Mouse (Mus musculus): Measurements from ENCODE around the gene Git2.

Gene Git2

DNA sequence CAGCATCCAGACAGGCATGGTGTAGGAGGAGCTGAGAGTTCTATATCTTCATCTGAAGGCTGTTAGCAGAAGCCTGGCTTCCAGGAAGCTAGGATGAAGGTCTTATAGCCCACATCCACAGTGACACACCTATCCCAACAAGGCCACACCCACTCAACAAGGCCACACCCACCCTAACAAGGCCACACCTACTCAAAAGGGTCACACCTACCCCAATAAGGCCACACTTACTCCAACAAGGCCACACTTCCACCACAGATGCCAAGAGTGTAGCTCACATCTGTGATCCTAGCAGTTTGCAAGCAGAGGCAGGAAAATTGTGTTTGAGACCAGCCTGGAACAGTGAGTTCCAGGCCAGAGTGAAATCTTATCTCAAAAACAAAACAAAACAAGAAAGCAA lies 87.4 kb downstream of the Git2 start:
- DNase-seq (ENCODE audit: low read depth, low spot score) = no peak

DNA sequence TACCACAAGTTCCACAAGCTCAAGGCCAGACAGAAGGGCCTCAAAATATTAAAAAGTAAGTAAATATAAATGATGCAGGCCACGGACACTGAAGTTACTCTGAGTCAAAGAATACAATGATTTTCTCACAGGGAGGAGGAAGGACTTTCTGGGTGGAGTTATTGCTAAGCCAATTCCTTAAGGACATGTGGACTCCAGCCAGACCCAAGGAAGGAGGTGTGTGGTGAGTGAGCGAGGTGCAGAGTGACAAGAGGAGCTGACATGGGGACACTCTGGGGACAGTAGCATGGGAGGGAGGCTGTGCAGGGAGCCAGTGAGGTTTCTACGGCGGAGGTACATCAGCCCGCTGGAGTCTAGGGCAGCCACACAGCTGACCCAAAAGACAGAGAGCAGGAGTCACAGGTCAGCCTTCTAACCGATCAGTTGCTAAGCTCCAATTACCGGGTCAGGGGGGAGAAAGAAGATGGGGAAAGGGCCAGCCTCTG lies 88.5 kb downstream of the Git2 start:
- DNase-seq (ENCODE audit: low read depth, low spot score) = no peak

DNA sequence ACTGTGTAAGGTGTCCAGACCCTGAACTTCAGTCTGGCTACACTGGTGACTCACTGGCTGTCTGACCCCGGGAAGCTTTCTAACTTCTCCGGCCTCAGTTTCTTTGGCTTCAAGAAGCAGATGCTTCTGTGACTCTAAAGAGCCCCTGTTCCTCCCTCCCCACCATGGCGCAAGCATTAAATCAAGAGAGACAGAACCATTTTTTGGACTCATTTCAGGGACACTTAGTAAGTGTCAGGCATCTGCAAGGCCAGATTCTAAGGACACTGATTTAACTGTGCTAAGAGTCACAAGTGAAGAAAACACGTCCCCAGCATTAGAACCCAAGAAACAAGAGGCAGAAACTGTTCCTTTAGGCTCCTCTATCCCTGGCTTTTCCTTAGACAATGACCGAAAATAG lies 89.3 kb downstream of the Git2 start:
- DNase-seq (ENCODE audit: low read depth, low spot score) = no peak

DNA sequence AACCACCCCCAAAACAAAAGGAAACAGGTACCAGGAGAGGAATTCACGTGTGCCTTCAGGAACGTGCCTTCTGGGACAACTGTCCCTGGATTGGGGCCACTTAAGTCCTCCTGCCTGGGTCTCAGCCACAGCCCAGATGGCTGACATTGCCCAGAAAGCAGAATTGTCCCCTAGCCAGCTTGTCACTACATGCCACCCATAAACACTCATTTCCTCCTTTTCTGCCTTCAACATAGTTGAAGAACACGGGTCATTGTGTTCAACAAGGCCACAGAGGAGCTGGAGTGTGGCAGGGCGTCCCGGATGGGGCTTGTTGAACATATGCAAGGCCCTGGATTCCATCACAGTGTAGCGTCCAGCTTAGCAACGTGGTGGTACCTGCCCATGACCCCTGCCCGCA lies 93.6 kb downstream of the Git2 start:
- DNase-seq (ENCODE audit: low read depth, low spot score) = no peak

DNA sequence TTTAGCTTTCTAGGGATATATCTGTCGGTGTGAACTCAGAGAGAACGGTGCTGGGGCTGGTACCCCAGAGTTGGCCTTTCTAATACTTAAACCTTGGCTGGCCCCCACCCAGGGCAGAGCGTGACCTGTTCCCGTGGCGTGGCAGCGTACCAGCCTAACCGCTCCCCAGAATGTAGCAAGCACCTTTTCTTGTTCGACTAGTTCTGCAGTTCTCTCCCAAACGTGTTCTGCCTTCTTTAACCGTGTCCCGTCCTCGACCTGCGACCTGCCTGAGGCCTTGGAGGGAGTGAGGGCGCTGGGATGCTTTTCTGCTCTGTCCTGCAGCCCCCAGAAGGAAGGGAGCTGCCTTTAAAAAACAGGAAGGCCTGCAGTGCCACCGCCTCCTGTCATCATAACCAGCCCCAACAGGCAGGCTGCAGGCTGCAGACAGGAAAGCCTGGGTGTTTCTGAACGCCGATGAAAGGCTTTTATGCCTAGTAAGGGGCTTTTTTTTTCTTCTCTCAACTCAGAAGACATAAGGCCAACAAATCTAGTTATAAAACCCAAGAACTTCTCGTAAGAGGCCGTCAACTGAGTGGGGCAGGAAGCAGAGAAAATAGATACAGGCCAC lies 94.5 kb downstream of the Git2 start:
- no peak for DNase-seq (ENCODE audit: low read depth, low spot score)

DNA sequence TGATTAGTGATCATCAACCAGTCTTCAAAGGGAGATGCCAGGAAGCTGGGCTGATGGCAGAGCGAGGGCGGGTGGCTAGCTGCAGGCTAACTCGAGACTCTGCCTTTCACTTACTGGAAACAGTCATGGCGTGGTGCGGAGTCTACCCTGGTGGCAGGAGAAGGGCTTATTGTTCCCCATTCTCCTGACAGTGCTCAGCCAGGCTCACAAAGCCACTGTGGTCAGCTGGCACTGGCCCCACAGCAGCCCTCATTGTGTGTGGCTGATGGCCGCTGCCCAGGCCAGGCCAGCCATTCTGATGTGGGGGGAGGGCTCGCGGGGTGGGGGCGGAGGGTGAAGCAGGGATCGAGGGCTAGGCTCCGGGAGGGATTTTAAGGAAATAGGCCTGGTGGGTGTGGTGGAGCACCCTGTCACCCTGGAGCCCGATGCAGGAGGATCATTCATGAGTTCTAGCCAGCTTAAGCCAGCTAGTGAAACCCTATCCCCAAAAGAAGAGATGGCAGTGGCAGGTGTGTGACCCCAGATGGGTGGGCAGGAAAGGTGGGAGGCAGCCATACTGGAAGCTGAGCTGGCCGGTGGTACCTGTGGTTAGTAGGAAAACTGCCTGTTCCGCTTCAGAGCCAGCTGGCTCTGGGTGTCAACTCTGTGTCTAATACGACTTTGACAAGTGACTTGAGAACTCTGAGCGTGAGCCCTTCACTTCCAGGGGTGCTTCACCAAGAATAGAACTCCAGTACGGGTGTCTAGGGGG lies 95.3 kb downstream of the Git2 start:
- DNase-seq (ENCODE audit: low read depth, low spot score) = no peak

Measured in 3T3-L1 (cell line).